Mouse (Mus musculus) C2C12 (cell line): Measurements from ENCODE around the gene Kcnip1.

Experiments used
- CEBPB ChIP-seq: IDR thresholded peaks from one replicate; pipeline ENCODE4 v1.6.1; 2011; ENCODE audit warnings: low read depth, mild to moderate bottlenecking, control low read depth, moderate library complexity
- CTCF ChIP-seq: IDR thresholded peaks from one replicate; pipeline ENCODE4 v1.5.1; 2011; ENCODE audit not compliant: control insufficient read depth, insufficient read depth, insufficient read length

GRCm38 (mm10) chr11:33965380-33965779 is 27.6 kb downstream of the Kcnip1 start:
- TF ChIP-seq CEBPB (no peak), CTCF (no peak)
